Mouse (Mus musculus) hindbrain, embryonic 14.5 days (tissue): Measurements from ENCODE around the gene Ndufs4. TPM values are rescaled to one million over a fixed set of nuclear protein-coding genes. Genes with fewer than 3 reads are reported as not detected.

Experiments
- ATAC-seq: fragments of 200-750 bp; cut with Nextera tagmentation; 2 replicates; pipeline ENCODE4 v1.8.0; 2017; ENCODE audit warnings: moderate number of reproducible peaks, mild to moderate bottlenecking, moderate TSS enrichment, moderate library complexity; ENCODE audit not compliant: low FRiP score
- DNase-seq: peaks from one replicate; pipeline ENCODE4 v3.0.0-alpha.2; 2015; ENCODE audit warnings: low spot score
- H3K27ac ChIP-seq: fragments of 300-500 bp; sonication (generic); 2 replicates; pipeline ENCODE4 v1.5.1; 2014; ENCODE audit warnings: mild to moderate bottlenecking, moderate library complexity
- H3K27me3 ChIP-seq: fragments of 300-500 bp; sonication (generic); 2 replicates; pipeline ENCODE4 v1.6.1; 2014; ENCODE audit warnings: mild to moderate bottlenecking, low read length, mixed read lengths; ENCODE audit not compliant: control insufficient read depth, insufficient read depth
- H3K36me3 ChIP-seq: fragments of 300-500 bp; sonication (generic); replicated peaks from 2 replicates; pipeline ENCODE4 v1.6.1; 2014; ENCODE audit not compliant: control insufficient read depth, insufficient read depth
- H3K4me1 ChIP-seq: fragments of 300-500 bp; sonication (generic); replicated peaks from 2 replicates; pipeline ENCODE4 v1.6.1; 2014; ENCODE audit warnings: antibody characterized with exemption, low read length, mixed read lengths; ENCODE audit not compliant: control insufficient read depth, insufficient read depth
- H3K4me2 ChIP-seq: fragments of 300-500 bp; sonication (generic); replicated peaks from 2 replicates; pipeline ENCODE4 v1.6.1; 2014; ENCODE audit warnings: mild to moderate bottlenecking, moderate library complexity
- H3K4me3 ChIP-seq: fragments of 300-500 bp; sonication (generic); replicated peaks from 2 replicates; pipeline ENCODE4 v1.5.1; 2014; ENCODE audit warnings: mild to moderate bottlenecking, low read length
- H3K9ac ChIP-seq: fragments of 300-500 bp; sonication (generic); 2 replicates; pipeline ENCODE4 v1.6.1; 2014
- H3K9me3 ChIP-seq: fragments of 300-500 bp; sonication (generic); 2 replicates; pipeline ENCODE4 v1.6.1; 2016; ENCODE audit warnings: low read length; ENCODE audit not compliant: control insufficient read depth
- WGBS: fragments of 180-500 bp; shearing (Covaris S2); extraction: QIAGEN DNeasy Blood & Tissue Kit; methylation state at CpG from one replicate; pipeline ENCODE4 v1.1.7; 2014; 5-methylcytosine and 5-hydroxymethylcytosine counted together
- polyA plus RNA-seq: library from polyadenylated mRNA; unstranded; fragments of >200 nt; fragmentation: Nextera tagmentation; extraction: Ambion mirVana; gene quantifications from 2 replicates; pipeline ENCODE4 v1.2.1, GENCODE M21; 2014

Gene Ndufs4
- polyA plus RNA-seq, 1 experiment from 2014 or later: 411 TPM

GRCm38 (mm10) chr13:114351321-114351946 is 36.6 kb downstream of the Ndufs4 start:
- no peaks in the 10 kb centered on the region for H3K36me3 ChIP-seq
- H3K27me3 ChIP-seq: no peaks in the 10 kb centered on the region
- peak; percentile 69; the same call in 1 of the 2 replicates for ATAC-seq
- no peak overlapping the region for H3K4me3 ChIP-seq
- H3K4me2 ChIP-seq: no peak overlapping the region
- peak overlapping the region; percentile 26; the same call in 1 of the 2 replicates for H3K27ac ChIP-seq
- no peaks in the 10 kb centered on the region for H3K9me3 ChIP-seq
- 46% methylated on average over 8 of the region's 8 CpGs for WGBS
- no peaks in the 10 kb centered on the region for H3K4me1 ChIP-seq
- no peak for DNase-seq
- no peak overlapping the region for H3K9ac ChIP-seq

GRCm38 (mm10) chr13:114344979-114345712 is 42.9 kb downstream of the Ndufs4 start:
- ATAC-seq: peak; percentile 53; the same call in 1 of the 2 replicates
- Histone ChIP-seq H3K4me3 (no peak overlapping the region), H3K36me3 (no peaks in the 10 kb centered on the region), H3K4me2 (no peak overlapping the region), H3K4me1 (0 out of 2 replicates have a peak, but pooled peaks cover 15% of the 10 kb centered on the region), H3K9ac (no peak overlapping the region), H3K27ac (no peak overlapping the region), H3K27me3 (no peaks in the 10 kb centered on the region), H3K9me3 (no peaks in the 10 kb centered on the region)
- DNase-seq: no peak
- WGBS: 56% methylated on average over 13 of the region's 13 CpGs

DNA sequence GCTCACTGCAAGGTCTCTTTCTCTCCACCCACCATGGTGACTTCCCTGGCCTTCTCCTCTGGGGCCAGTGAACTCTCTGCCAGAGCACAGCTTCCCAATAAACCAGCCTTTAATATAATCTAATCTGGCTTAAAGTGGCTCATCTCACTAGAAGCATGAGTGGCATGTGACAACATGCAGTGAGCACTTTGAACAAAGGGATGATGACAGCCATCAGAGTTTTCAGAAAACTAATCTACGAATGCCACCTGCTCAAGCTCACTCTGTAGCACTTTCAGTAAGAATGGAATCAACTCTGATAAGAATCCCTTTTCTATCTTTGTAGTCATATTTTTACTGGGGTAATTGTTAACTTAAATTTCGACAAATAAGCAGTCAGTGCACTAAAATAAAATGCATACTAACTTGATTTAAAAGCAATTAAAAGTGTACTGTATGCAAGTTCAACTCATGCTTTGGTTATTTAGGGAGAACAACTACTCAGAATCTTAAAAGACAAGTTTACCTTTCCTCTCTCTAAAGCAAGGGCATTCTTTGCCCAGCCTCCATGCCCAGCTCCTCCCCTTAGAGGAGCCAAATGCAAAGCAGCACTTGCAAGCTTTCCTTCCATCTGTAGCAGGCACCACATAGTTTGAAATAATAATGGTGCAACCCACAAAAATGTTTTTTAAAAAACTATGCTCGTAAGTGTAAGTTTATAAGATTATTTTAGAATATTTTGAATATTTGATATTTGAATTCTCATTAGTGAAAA is 43.7 kb downstream of the Ndufs4 start:
- Histone ChIP-seq H3K27me3 (no peaks in the 10 kb centered on the region), H3K36me3 (no peaks in the 10 kb centered on the region), H3K9me3 (no peaks in the 10 kb centered on the region), H3K27ac (no peak overlapping the region), H3K4me3 (no peak overlapping the region), H3K4me2 (no peak overlapping the region), H3K4me1 (0 out of 2 replicates have a peak, but pooled peaks cover 15% of the 10 kb centered on the region), H3K9ac (no peak overlapping the region)
- WGBS: 78% methylated on average over 3 of the region's 3 CpGs
- DNase-seq (no peak), ATAC-seq (no peak)

DNA sequence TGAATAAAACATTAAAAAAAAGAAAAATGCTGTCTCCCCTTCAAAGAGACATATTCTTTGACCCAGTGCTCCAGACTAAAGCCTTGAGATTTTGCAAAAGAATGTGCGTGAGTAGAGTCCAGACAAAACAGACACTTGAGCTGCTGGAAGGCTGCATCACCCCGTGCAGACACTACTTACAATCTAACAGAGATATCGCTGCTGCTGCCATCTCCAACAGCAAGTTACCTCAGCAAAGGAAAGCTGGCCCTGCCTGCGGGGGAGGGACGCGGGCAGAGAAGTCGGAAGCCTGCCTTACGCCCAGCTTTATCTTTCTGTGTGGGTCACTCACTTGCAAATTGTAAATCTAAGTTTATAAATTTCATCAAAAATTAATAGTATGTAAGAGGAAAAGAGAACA is 45.1 kb downstream of the Ndufs4 start:
- ATAC-seq (no peak), DNase-seq (no peak)
- H3K36me3 ChIP-seq: no peaks in the 10 kb centered on the region
- H3K9ac ChIP-seq: no peak overlapping the region
- H3K27ac ChIP-seq: no peak overlapping the region
- H3K4me2 ChIP-seq: no peak overlapping the region; the same call in 1 of the 2 replicates
- 27% methylated on average over 8 of the region's 8 CpGs for WGBS
- H3K9me3 ChIP-seq: no peaks in the 10 kb centered on the region
- no peak overlapping the region for H3K4me3 ChIP-seq
- 0 out of 2 replicates have a peak, but pooled peaks cover 15% of the 10 kb centered on the region for H3K4me1 ChIP-seq
- H3K27me3 ChIP-seq: no peaks in the 10 kb centered on the region

GRCm38 (mm10) chr13:114319835-114320389 is 68.1 kb downstream of the Ndufs4 start:
- H3K4me1 ChIP-seq: no peaks in the 10 kb centered on the region
- H3K36me3 ChIP-seq: no peaks in the 10 kb centered on the region
- no peaks in the 10 kb centered on the region for H3K27me3 ChIP-seq
- 43% methylated on average over 2 of the region's 2 CpGs for WGBS
- no peak overlapping the region for H3K27ac ChIP-seq
- DNase-seq: no peak
- no peak overlapping the region for H3K4me3 ChIP-seq
- no peak for ATAC-seq
- H3K4me2 ChIP-seq: no peak overlapping the region
- H3K9ac ChIP-seq: no peak overlapping the region
- H3K9me3 ChIP-seq: no peaks in the 10 kb centered on the region

DNA sequence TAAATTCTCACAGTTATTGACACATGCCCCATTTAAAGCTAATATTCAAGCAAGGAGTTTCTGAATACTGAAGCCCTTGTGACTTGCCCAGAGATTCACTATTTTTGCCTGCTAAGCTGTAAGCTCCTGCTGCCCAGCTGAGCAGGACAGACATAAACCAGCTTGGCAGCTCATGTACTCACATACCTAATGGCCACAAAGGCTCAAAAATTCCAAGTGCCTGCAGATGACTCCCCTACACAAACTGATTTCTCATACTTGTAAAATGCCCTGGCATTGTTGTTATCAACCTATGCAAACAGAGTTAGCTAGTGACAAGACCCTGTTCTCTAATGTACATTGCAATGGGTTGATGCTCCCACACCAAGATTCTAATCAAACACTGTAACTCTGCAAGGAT is 68.9 kb downstream of the Ndufs4 start:
- H3K9me3 ChIP-seq: no peaks in the 10 kb centered on the region
- no peak for ATAC-seq
- H3K27ac ChIP-seq: no peak overlapping the region
- H3K4me1 ChIP-seq: no peaks in the 10 kb centered on the region
- no peak for DNase-seq
- no peaks in the 10 kb centered on the region for H3K36me3 ChIP-seq
- no peak overlapping the region for H3K4me3 ChIP-seq
- no peak overlapping the region for H3K4me2 ChIP-seq
- H3K27me3 ChIP-seq: no peaks in the 10 kb centered on the region
- H3K9ac ChIP-seq: no peak overlapping the region

DNA sequence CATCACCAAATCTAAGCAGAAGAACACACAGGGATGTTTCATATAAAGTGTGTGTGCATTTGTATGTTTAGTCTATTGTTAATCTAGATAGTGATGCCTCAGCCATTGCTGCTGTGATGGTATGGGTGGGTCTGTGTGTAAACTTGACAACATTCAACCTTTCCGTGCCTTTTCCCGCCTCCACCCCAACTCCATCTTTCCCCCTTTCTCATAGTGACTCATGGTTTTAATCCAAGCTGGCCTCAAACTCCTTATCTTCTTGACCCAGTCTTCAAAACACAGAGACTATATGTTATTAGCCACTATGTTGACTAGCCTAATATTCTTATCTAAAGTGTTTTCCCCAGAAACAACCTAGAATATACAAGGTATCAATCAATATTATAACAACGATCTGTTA is 72.7 kb downstream of the Ndufs4 start:
- H3K9me3 ChIP-seq: no peaks in the 10 kb centered on the region
- WGBS: 97% methylated on average over 3 of the region's 3 CpGs
- no peaks in the 10 kb centered on the region for H3K27me3 ChIP-seq
- H3K27ac ChIP-seq: no peak overlapping the region
- no peaks in the 10 kb centered on the region for H3K4me1 ChIP-seq
- no peak overlapping the region for H3K4me3 ChIP-seq
- no peak overlapping the region for H3K9ac ChIP-seq
- DNase-seq (no peak), ATAC-seq (no peak)
- H3K4me2 ChIP-seq: no peak overlapping the region
- no peaks in the 10 kb centered on the region for H3K36me3 ChIP-seq

GRCm38 (mm10) chr13:114314953-114315352 is 73.1 kb downstream of the Ndufs4 start:
- H3K27me3 ChIP-seq: no peaks in the 10 kb centered on the region
- DNase-seq: no peak
- ATAC-seq: no peak
- H3K9ac ChIP-seq: no peak overlapping the region
- no peaks in the 10 kb centered on the region for H3K36me3 ChIP-seq
- whole genome bisulfite sequencing: 83% methylated on average over 3 of the region's 3 CpGs
- no peak overlapping the region for H3K4me2 ChIP-seq
- H3K27ac ChIP-seq: no peak overlapping the region
- no peaks in the 10 kb centered on the region for H3K4me1 ChIP-seq
- H3K9me3 ChIP-seq: no peaks in the 10 kb centered on the region
- no peak overlapping the region for H3K4me3 ChIP-seq

DNA sequence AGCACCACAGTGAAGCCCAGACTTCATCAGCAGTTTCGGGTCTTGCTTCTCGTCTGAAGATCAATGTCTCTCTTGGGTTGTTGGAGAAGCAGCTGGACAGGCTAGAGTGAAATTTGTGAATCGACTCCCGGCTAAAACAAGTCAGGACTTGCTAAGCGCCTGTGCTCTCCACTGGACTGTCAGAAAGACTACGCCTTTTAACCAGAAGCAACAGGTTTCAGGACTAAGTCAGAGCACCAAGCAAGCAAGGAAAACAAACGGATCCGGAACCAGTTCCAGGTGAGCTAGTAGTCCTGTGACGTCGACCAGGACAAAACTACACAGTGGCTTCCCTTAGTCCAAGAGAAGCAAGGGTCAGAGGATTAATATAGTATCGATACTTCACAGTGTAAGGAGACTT is 77.5 kb downstream of the Ndufs4 start:
- no peak for DNase-seq
- no peak overlapping the region for H3K27ac ChIP-seq
- 94% methylated on average over 11 of the region's 11 CpGs for WGBS
- H3K36me3 ChIP-seq: no peaks in the 10 kb centered on the region; the same call in 1 of the 2 replicates
- no peaks in the 10 kb centered on the region for H3K9me3 ChIP-seq
- no peak overlapping the region for H3K4me2 ChIP-seq
- no peaks in the 10 kb centered on the region for H3K4me1 ChIP-seq
- H3K27me3 ChIP-seq: no peaks in the 10 kb centered on the region
- no peak for ATAC-seq
- no peak overlapping the region for H3K4me3 ChIP-seq
- H3K9ac ChIP-seq: no peak overlapping the region
